Mouse (Mus musculus): ENCODE measurements around the gene A930018P22Rik. TPM values are rescaled to one million over a fixed set of nuclear protein-coding genes. Genes with fewer than 3 reads are reported as not detected.
"Not testable (repeated sequence)": the region's sequence is repeated elsewhere in the genome, so short reads cannot be mapped to it uniquely, and the experiment has no call there.

A930018P22Rik gene
- polyA plus RNA-seq, 1 experiment from 2014 or later = not detected

GRCm38 (mm10) chr2:104096256-104096655, 26.3 kb upstream of the A930018P22Rik start:
- H3K27me3 ChIP-seq (ENCODE audit: control insufficient read depth, insufficient read depth, low read length) = no peaks in the 10 kb centered on the region
- ATAC-seq (ENCODE audit: insufficient read depth, low FRiP score, low TSS enrichment) (no peak), DNase-seq (ENCODE audit: low spot score) (no peak)
- no peaks in the 10 kb centered on the region for H3K9me3 ChIP-seq (ENCODE audit: control insufficient read depth, low read length)
- H3K4me2 ChIP-seq (ENCODE audit: low read depth) = peak overlapping the region; percentile 45
- H3K27ac ChIP-seq (ENCODE audit: low read depth, low read length) = no peak overlapping the region
- peak overlapping the region; percentile 58 for H3K9ac ChIP-seq (ENCODE audit: low read length)
- no peaks in the 10 kb centered on the region for H3K36me3 ChIP-seq (ENCODE audit: control insufficient read depth, insufficient read depth, low read length)
- no peaks in the 10 kb centered on the region for H3K4me1 ChIP-seq (ENCODE audit: control insufficient read depth, insufficient read depth, low read length)
- 48% methylated on average over 10 of the region's 10 CpGs for WGBS
- H3K4me3 ChIP-seq (ENCODE audit: low read depth, low read length) = peak overlapping the region; percentile 41

GRCm38 (mm10) chr2:104096796-104097195, 25.8 kb upstream of the A930018P22Rik start:
- H3K9ac ChIP-seq (ENCODE audit: low read length); H3K36me3 ChIP-seq (ENCODE audit: control insufficient read depth, insufficient read depth, low read length); H3K9me3 ChIP-seq (ENCODE audit: control insufficient read depth, low read length); H3K27me3 ChIP-seq (ENCODE audit: control insufficient read depth, insufficient read depth, low read length); ATAC-seq (ENCODE audit: insufficient read depth, low FRiP score, low TSS enrichment); H3K27ac ChIP-seq (ENCODE audit: low read depth, low read length); DNase-seq (ENCODE audit: low spot score); H3K4me3 ChIP-seq (ENCODE audit: low read depth, low read length); H3K4me2 ChIP-seq (ENCODE audit: low read depth); H3K4me1 ChIP-seq (ENCODE audit: control insufficient read depth, insufficient read depth, low read length): not testable (repeated sequence)
- 57% methylated on average over 1 of the region's 1 CpGs for WGBS

- H3K36me3 ChIP-seq (ENCODE audit: control insufficient read depth, insufficient read depth, low read length); ATAC-seq (ENCODE audit: insufficient read depth, low FRiP score, low TSS enrichment); DNase-seq (ENCODE audit: low spot score); H3K9me3 ChIP-seq (ENCODE audit: control insufficient read depth, low read length); H3K27me3 ChIP-seq (ENCODE audit: control insufficient read depth, insufficient read depth, low read length); H3K9ac ChIP-seq (ENCODE audit: low read length); H3K4me3 ChIP-seq (ENCODE audit: low read depth, low read length); H3K4me1 ChIP-seq (ENCODE audit: control insufficient read depth, insufficient read depth, low read length); H3K4me2 ChIP-seq (ENCODE audit: low read depth); H3K27ac ChIP-seq (ENCODE audit: low read depth, low read length): not testable (repeated sequence)
- WGBS = 96% methylated on average over 4 of the region's 4 CpGs
Observed at GRCm38 (mm10) chr2:104097396-104097795, 25.2 kb upstream of the A930018P22Rik start.

GRCm38 (mm10) chr2:104098529-104099230, 23.9 kb upstream of the A930018P22Rik start:
- Histone ChIP-seq H3K9ac (ENCODE audit: low read length) (no peak overlapping the region), H3K4me1 (ENCODE audit: control insufficient read depth, insufficient read depth, low read length) (no peaks in the 10 kb centered on the region), H3K9me3 (ENCODE audit: control insufficient read depth, low read length) (no peaks in the 10 kb centered on the region), H3K4me3 (ENCODE audit: low read depth, low read length) (no peak overlapping the region), H3K27ac (ENCODE audit: low read depth, low read length) (no peak overlapping the region), H3K4me2 (ENCODE audit: low read depth) (no peak overlapping the region; the same call in 1 of the 2 replicates), H3K27me3 (ENCODE audit: control insufficient read depth, insufficient read depth, low read length) (no peaks in the 10 kb centered on the region), H3K36me3 (ENCODE audit: control insufficient read depth, insufficient read depth, low read length) (no peaks in the 10 kb centered on the region)
- 29% methylated on average over 3 of the region's 3 CpGs for WGBS
- DNase-seq (ENCODE audit: low spot score) (no peak), ATAC-seq (ENCODE audit: insufficient read depth, low FRiP score, low TSS enrichment) (no peak)

GRCm38 (mm10) chr2:104099231-104099585, 23.4 kb upstream of the A930018P22Rik start:
- H3K4me2 ChIP-seq (ENCODE audit: low read depth) = no peak overlapping the region; the same call in 1 of the 2 replicates
- H3K27me3 ChIP-seq (ENCODE audit: control insufficient read depth, insufficient read depth, low read length) = no peaks in the 10 kb centered on the region
- DNase-seq (ENCODE audit: low spot score) (no peak), ATAC-seq (ENCODE audit: insufficient read depth, low FRiP score, low TSS enrichment) (no peak)
- H3K9me3 ChIP-seq (ENCODE audit: control insufficient read depth, low read length) = no peaks in the 10 kb centered on the region
- no peak overlapping the region for H3K4me3 ChIP-seq (ENCODE audit: low read depth, low read length)
- H3K27ac ChIP-seq (ENCODE audit: low read depth, low read length) = no peak overlapping the region
- H3K36me3 ChIP-seq (ENCODE audit: control insufficient read depth, insufficient read depth, low read length) = no peaks in the 10 kb centered on the region
- no peaks in the 10 kb centered on the region for H3K4me1 ChIP-seq (ENCODE audit: control insufficient read depth, insufficient read depth, low read length)
- 85% methylated on average over 2 of the region's 2 CpGs for WGBS
- no peak overlapping the region for H3K9ac ChIP-seq (ENCODE audit: low read length)

- no peak for DNase-seq (ENCODE audit: low spot score)
- Histone ChIP-seq H3K27me3 (ENCODE audit: control insufficient read depth, insufficient read depth, low read length) (no peaks in the 10 kb centered on the region), H3K4me3 (ENCODE audit: low read depth, low read length) (no peak overlapping the region), H3K27ac (ENCODE audit: low read depth, low read length) (no peak overlapping the region), H3K36me3 (ENCODE audit: control insufficient read depth, insufficient read depth, low read length) (no peaks in the 10 kb centered on the region), H3K4me2 (ENCODE audit: low read depth) (no peak overlapping the region), H3K9me3 (ENCODE audit: control insufficient read depth, low read length) (no peaks in the 10 kb centered on the region), H3K9ac (ENCODE audit: low read length) (no peak overlapping the region), H3K4me1 (ENCODE audit: control insufficient read depth, insufficient read depth, low read length) (no peaks in the 10 kb centered on the region)
- 71% methylated on average over 1 of the region's 1 CpGs for WGBS
- ATAC-seq (ENCODE audit: insufficient read depth, low FRiP score, low TSS enrichment) = no peak
Observed at GRCm38 (mm10) chr2:104099946-104100345, 22.6 kb upstream of the A930018P22Rik start.

- 94% methylated on average over 6 of the region's 6 CpGs for WGBS
- no peak for ATAC-seq (ENCODE audit: insufficient read depth, low FRiP score, low TSS enrichment)
- H3K27me3 ChIP-seq (ENCODE audit: control insufficient read depth, insufficient read depth, low read length) = no peaks in the 10 kb centered on the region
- no peak for DNase-seq (ENCODE audit: low spot score)
- H3K36me3 ChIP-seq (ENCODE audit: control insufficient read depth, insufficient read depth, low read length) = no peaks in the 10 kb centered on the region
- H3K27ac ChIP-seq (ENCODE audit: low read depth, low read length) = no peak overlapping the region
- H3K4me2 ChIP-seq (ENCODE audit: low read depth) = no peak overlapping the region
- H3K4me3 ChIP-seq (ENCODE audit: low read depth, low read length) = no peak overlapping the region
- no peaks in the 10 kb centered on the region for H3K9me3 ChIP-seq (ENCODE audit: control insufficient read depth, low read length)
- H3K9ac ChIP-seq (ENCODE audit: low read length) = no peak overlapping the region
- H3K4me1 ChIP-seq (ENCODE audit: control insufficient read depth, insufficient read depth, low read length) = no peaks in the 10 kb centered on the region
Observed at GRCm38 (mm10) chr2:104104800-104105199, 17.8 kb upstream of the A930018P22Rik start.

- not testable (repeated sequence) for ATAC-seq (ENCODE audit: insufficient read depth, low FRiP score, low TSS enrichment); H3K4me3 ChIP-seq (ENCODE audit: low read depth, low read length); H3K27ac ChIP-seq (ENCODE audit: low read depth, low read length); DNase-seq (ENCODE audit: low spot score); H3K4me1 ChIP-seq (ENCODE audit: control insufficient read depth, insufficient read depth, low read length); H3K27me3 ChIP-seq (ENCODE audit: control insufficient read depth, insufficient read depth, low read length); H3K4me2 ChIP-seq (ENCODE audit: low read depth); H3K9me3 ChIP-seq (ENCODE audit: control insufficient read depth, low read length); H3K9ac ChIP-seq (ENCODE audit: low read length); H3K36me3 ChIP-seq (ENCODE audit: control insufficient read depth, insufficient read depth, low read length)
- WGBS = 94% methylated on average over 2 of the region's 2 CpGs
Observed at GRCm38 (mm10) chr2:104109021-104109420, 13.5 kb upstream of the A930018P22Rik start.

- 58% methylated on average over 2 of the region's 2 CpGs for WGBS
- no peaks in the 10 kb centered on the region for H3K36me3 ChIP-seq (ENCODE audit: control insufficient read depth, insufficient read depth, low read length)
- H3K9ac ChIP-seq (ENCODE audit: low read length) = no peak overlapping the region
- ATAC-seq (ENCODE audit: insufficient read depth, low FRiP score, low TSS enrichment) (no peak), DNase-seq (ENCODE audit: low spot score) (no peak)
- no peaks in the 10 kb centered on the region for H3K9me3 ChIP-seq (ENCODE audit: control insufficient read depth, low read length)
- no peaks in the 10 kb centered on the region for H3K4me1 ChIP-seq (ENCODE audit: control insufficient read depth, insufficient read depth, low read length)
- H3K4me3 ChIP-seq (ENCODE audit: low read depth, low read length) = no peak overlapping the region
- no peaks in the 10 kb centered on the region for H3K27me3 ChIP-seq (ENCODE audit: control insufficient read depth, insufficient read depth, low read length)
- no peak overlapping the region for H3K27ac ChIP-seq (ENCODE audit: low read depth, low read length)
- H3K4me2 ChIP-seq (ENCODE audit: low read depth) = no peak overlapping the region
Observed at GRCm38 (mm10) chr2:104109528-104109927, 13.0 kb upstream of the A930018P22Rik start.
